Mouse (Mus musculus) mature B cell (primary cell): ENCODE data around the gene Arhgap23.

Source experiments
- in situ Hi-C: fragments of 300-500 bp; cut with MboI; formaldehyde crosslinking; loops from 2 replicates; pipeline ENCODE4 v1.14.3; 2019

The Arhgap23 gene

GRCm38 (mm10) chr11:97463166-97463565, 47.8 kb downstream of the Arhgap23 start:
- in situ Hi-C loops, result no loop called here

GRCm38 (mm10) chr11:97463991-97464390, 48.7 kb downstream of the Arhgap23 start:
- in situ Hi-C loops, result no loop called here

- in situ Hi-C loops, result no loop called here
Measured at GRCm38 (mm10) chr11:97465957-97466356, 50.6 kb downstream of the Arhgap23 start.

DNA sequence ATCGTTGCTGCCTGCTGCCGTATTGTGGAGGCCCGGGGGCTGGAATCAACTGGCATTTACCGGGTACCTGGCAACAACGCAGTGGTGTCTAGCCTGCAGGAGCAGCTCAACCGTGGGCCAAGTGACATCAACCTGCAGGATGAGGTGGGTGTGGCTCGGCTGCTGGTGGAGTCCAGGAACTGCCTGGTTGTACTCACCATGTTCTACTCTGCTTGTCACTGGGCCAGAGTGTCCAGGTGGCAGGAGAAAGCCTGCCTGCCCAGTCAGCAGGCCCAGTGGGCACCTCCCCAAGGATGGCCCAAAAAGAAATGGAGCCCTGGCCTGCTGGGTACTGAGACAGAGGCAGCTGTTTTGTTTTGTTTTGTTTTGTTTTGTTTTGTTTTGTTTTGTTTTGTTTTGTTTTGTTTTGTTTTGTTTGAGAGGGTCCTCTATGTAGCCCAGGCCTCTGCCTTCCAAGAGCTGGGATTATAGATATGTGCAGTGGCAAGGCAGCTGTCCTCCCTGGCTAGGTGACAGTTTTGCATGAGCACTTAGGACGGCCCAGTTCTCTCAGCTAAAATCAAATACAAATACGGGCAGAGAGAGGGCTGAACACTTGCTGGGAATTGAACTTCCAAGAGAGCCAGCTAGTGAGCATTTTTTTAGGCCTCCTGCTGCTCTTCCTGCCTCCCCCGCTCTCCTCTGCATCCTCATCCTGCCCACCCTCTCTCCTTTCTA, 51.3 kb downstream of the Arhgap23 start:
- in situ Hi-C loops, result no loop called here

- in situ Hi-C loops, result no loop called here
Measured at GRCm38 (mm10) chr11:97468639-97469287, 53.4 kb downstream of the Arhgap23 start.

DNA sequence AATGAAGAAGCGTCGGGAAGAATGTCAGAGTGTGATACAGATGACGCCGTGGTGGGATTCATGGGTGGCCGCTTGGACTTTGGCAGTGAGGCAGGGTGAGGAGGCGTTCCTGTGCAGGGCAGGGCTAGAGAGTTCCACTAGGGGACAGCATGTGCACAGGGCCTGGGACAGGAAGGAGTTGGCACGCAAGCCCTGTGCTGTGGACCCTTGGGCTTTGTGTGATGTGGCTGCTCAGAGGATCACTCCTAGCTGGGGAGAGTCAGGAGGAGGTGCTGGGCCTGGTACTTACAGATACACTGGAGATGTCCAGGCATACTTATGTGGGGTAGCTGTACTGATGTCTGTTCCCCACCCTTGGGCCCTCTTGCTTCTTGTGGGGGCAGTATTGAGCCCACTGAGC, 54.5 kb downstream of the Arhgap23 start:
- in situ Hi-C loops, result loop anchor here (5.0 kb wide), 1 partner anchor 43 kb away; no protein-coding TSS in a partner anchor

DNA sequence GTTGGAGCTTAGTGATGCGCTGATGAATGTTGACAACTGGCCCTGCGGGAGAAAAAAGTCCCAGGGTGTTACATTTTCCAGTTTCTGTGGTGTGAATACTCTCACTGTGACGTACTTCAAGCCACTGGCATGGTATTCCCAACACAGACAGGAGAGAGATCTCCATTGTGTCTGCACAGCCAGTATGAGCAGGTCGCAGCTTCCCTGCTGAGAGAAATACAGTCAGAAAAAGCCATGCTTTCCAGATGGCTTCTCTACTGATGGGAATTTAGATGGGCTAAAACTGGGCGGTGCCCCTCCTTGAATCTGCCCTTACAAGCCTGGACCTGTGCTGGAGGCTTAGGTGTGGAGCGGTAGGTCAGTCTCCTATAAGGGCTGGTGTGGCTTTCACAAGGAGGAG, 55.9 kb downstream of the Arhgap23 start:
- in situ Hi-C loops, result loop anchor here (5.0 kb wide), 1 partner anchor 44 kb away; no protein-coding TSS in a partner anchor

GRCm38 (mm10) chr11:97476334-97477095, 61.2 kb downstream of the Arhgap23 start:
- in situ Hi-C loops, result no loop called here

GRCm38 (mm10) chr11:97477431-97477830, 62.1 kb downstream of the Arhgap23 start:
- in situ Hi-C loops, result no loop called here

DNA sequence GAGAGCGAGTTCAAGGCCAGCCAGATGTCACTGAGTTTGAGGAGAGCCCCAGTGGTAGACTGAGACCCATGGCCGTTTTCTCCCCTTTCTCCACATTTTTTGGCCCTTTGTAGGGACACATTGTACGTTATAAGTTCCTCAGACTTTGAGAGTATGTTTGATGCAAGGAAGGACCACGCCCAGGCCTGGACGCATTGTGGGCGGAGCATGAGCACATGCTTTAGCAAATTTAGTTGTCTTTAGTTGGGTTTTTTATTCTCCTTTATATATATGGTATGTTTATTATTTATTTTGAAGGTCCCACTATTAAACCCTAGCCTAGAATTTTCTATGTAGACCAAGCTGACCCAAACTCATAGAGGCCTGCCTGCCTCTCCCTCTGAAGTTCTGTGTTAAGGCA, 63.0 kb downstream of the Arhgap23 start:
- in situ Hi-C loops, result no loop called here

- in situ Hi-C loops, result no loop called here
Measured at GRCm38 (mm10) chr11:97479085-97479484, 63.8 kb downstream of the Arhgap23 start.

GRCm38 (mm10) chr11:97479824-97480223, 64.5 kb downstream of the Arhgap23 start:
- in situ Hi-C loops, result no loop called here

DNA sequence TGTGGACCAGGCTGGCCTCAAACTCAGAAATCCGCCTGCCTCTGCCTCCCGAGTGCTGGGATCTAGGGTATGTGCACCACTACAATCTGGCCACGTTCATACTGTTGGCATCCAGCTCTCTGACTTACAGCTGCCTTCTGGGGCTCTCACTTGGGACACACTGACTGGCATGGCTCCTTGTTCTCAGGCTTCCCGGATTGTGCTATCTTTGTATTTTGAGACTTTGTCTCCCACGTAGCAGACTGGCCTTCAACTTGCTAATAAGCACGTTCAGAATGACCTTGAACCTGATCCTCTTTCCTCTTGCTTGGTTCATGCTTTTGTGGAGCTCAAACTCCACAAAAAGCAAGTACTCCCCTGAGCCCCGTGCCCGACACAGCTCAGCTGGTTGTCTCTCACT, 70.3 kb downstream of the Arhgap23 start:
- in situ Hi-C loops, result loop anchor here (5.0 kb wide), 1 partner anchor 142 kb away; the partner anchor contains the start of gene Epop

DNA sequence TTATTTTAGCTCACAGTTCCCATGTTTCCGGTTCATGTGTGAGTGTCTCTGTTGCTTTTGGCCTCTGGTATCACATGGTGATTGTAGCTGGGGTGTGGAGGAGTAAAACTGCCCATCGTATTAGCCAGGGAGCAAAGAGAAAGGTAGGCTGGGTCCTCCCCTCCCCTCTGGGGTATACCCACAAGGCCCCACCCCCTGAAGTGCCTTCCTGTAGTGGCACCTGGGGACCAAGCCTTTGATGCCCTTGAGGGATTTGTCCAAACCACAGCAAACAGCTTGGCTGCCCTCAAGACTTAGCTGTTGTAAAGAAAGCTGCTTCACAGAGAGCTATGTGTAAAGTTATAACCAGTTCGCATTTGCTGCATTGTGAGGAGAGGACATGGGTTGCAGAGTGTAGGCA, 72.3 kb downstream of the Arhgap23 start:
- in situ Hi-C loops, result loop anchor here (5.0 kb wide), 1 partner anchor 140 kb away; the partner anchor contains the start of gene Epop

- in situ Hi-C loops, result loop anchor here (5.0 kb wide), 1 partner anchor 138 kb away; the partner anchor contains the start of gene Epop
Measured at GRCm38 (mm10) chr11:97489589-97490324, 74.4 kb downstream of the Arhgap23 start.

DNA sequence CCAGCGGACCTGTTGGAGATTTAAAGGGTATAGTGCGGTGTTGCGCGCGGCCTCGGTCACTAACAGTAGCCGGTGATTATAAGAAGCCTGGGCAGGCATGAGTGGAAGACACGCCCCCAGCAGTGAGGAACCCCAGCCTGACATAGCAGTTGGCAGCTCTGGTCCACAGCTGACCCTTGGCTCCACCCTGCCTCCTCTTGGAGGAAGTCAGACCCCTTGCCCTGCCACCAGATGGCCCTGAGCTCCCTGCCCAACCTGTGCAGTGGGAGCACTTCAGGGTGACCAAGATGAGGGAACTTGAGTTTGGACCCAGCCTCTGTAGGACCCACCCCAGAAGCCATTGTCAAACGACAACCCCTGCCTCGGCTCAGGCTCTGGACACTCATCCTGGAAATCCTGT, 76.3 kb downstream of the Arhgap23 start:
- in situ Hi-C loops, result no loop called here

- in situ Hi-C loops, result no loop called here
Measured at GRCm38 (mm10) chr11:97492836-97493235, 77.5 kb downstream of the Arhgap23 start.

GRCm38 (mm10) chr11:97497543-97497942, 82.2 kb downstream of the Arhgap23 start:
- in situ Hi-C loops, result no loop called here

GRCm38 (mm10) chr11:97499865-97500719, 84.8 kb downstream of the Arhgap23 start, which contains the start of gene 4933428G20Rik:
Gene 4933428G20Rik, minus strand, starts transcription at chr11:97500340.
- in situ Hi-C loops, result no loop called here

DNA sequence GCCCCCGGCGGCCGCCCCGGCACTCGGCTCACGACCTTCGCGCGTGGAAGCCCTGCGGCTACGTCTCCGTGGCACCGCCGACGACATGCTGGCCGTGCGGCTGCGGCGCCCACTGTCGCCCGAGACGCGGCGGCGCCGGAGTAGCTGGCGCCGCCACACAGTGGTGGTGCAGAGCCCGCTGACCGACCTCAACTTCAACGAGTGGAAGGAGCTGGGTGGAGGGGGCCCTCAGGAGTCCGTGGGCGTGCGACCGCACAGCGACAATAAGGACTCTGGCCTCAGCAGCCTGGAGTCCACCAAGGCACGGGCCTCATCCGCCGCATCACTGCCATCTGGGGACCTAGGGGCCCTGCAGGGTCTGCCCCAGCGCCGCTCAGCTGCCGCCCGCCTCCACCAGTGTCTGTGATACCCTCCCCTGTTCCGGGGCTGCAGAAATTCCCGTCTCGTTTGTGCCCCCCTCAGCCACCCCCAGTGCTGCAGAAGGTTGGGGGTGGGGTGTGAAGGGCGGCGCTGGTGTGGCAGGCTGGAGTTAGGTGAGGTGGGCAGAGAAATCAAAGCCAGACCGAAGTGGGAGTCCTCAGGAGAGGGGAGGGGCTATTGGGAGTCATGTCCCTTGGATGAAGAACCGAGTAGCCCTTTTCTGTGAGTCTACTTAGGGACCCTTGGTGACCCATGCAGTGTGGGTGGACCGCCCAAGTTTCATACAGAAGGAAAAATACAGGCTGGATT, 85.6 kb downstream of the Arhgap23 start:
- in situ Hi-C loops, result no loop called here
